Mouse (Mus musculus): Measurements from ENCODE around the gene Psma3. TPM values are rescaled to one million over a fixed set of nuclear protein-coding genes. Genes with fewer than 3 reads are reported as not detected.

Psma3 gene
- total and polyA plus RNA-seq, 2 experiments from 2014 or later = 116 to 509 TPM

GRCm38 (mm10) chr12:71006901-71007300, 32.5 kb downstream of the Psma3 start:
- ATAC-seq (ENCODE audit: low FRiP score) (no peak), DNase-seq (ENCODE audit: low spot score) (no peak)
- H3K4me1 ChIP-seq (ENCODE audit: insufficient read depth, low read length) = no peaks in the 10 kb centered on the region
- TF ChIP-seq CTCF (IDR thresholded peaks at IDR 0.05) = no peak
- no peaks in the 10 kb centered on the region for H3K9me3 ChIP-seq (ENCODE audit: low read length)
- WGBS = 92% methylated on average over 7 of the region's 7 CpGs
- H3K27ac ChIP-seq (ENCODE audit: low read depth, low read length) = no peak overlapping the region
- H3K36me3 ChIP-seq (ENCODE audit: insufficient read depth, low read length) = peaks cover 38% of the 10 kb centered on the region
- H3K9ac ChIP-seq (replicated peaks; ENCODE audit: low read length, poor library complexity, severe bottlenecking) = no peak overlapping the region
- H3K4me3 ChIP-seq (ENCODE audit: low read depth, low read length) = no peak overlapping the region
- no peak overlapping the region for H3K4me2 ChIP-seq (ENCODE audit: low read depth, low read length, poor library complexity, severe bottlenecking)
- no peaks in the 10 kb centered on the region for H3K27me3 ChIP-seq (ENCODE audit: insufficient read depth, low read length)

GRCm38 (mm10) chr12:71009769-71010168, 35.3 kb downstream of the Psma3 start:
- Histone ChIP-seq H3K4me2 (ENCODE audit: low read depth, low read length, poor library complexity, severe bottlenecking) (no peak overlapping the region), H3K4me3 (ENCODE audit: low read depth, low read length) (no peak overlapping the region), H3K9me3 (ENCODE audit: low read length) (no peaks in the 10 kb centered on the region), H3K9ac (replicated peaks; ENCODE audit: low read length, poor library complexity, severe bottlenecking) (no peak overlapping the region), H3K4me1 (ENCODE audit: insufficient read depth, low read length) (0 out of 2 replicates have a peak, but pooled peaks cover 2% of the 10 kb centered on the region), H3K27ac (ENCODE audit: low read depth, low read length) (no peak overlapping the region), H3K27me3 (ENCODE audit: insufficient read depth, low read length) (no peaks in the 10 kb centered on the region), H3K36me3 (ENCODE audit: insufficient read depth, low read length) (peaks cover 31% of the 10 kb centered on the region)
- WGBS = 65% methylated on average over 4 of the region's 4 CpGs
- no peak for DNase-seq (ENCODE audit: low spot score)
- TF ChIP-seq CTCF (IDR thresholded peaks at IDR 0.05) = no peak
- ATAC-seq (ENCODE audit: low FRiP score) = no peak

DNA sequence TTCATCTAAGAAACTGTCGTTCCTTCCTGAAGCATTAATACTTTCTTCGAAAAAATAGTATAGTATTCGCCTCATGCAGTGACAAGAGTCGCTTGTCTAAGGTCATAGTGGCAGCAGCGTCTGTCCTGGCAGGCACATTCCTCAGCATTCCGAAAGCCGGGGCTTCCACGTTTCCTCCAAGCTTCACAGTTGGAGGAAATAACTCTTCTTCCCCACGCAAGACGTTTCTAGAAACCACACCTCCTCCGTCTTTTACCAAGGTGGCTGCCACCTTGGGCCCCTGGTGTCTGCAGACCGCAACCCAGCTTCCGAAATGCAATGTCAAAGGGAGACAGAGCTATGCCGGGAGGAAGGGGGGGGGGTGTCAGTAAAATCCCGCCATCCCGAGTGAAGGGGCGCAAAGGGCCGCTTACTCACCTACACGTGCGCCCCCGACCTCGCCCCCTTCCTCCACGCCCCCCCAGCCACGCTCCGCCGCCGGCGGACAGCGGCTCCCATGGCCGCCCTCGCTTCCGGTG, 40.5 kb downstream of the Psma3 start:
- ATAC-seq (ENCODE audit: low FRiP score) (peak; percentile 77), DNase-seq (ENCODE audit: low spot score) (peak; percentile 57)
- WGBS = under 1% methylated on average over 29 of the region's 32 CpGs
- H3K9ac ChIP-seq (replicated peaks; ENCODE audit: low read length, poor library complexity, severe bottlenecking) = peak overlapping the region; percentile 81
- no peak for TF ChIP-seq CTCF (IDR thresholded peaks at IDR 0.05)
- peaks cover 5% of the 10 kb centered on the region; the same call in 1 of the 2 replicates for H3K36me3 ChIP-seq (ENCODE audit: insufficient read depth, low read length)
- H3K4me1 ChIP-seq (ENCODE audit: insufficient read depth, low read length) = 0 out of 2 replicates have a peak, but pooled peaks cover 2% of the 10 kb centered on the region
- H3K27ac ChIP-seq (ENCODE audit: low read depth, low read length) = peak overlapping the region; percentile 97
- H3K4me2 ChIP-seq (ENCODE audit: low read depth, low read length, poor library complexity, severe bottlenecking) = peak overlapping the region; percentile 50
- H3K27me3 ChIP-seq (ENCODE audit: insufficient read depth, low read length) = no peaks in the 10 kb centered on the region
- H3K4me3 ChIP-seq (ENCODE audit: low read depth, low read length) = peak overlapping the region; percentile 80
- no peaks in the 10 kb centered on the region for H3K9me3 ChIP-seq (ENCODE audit: low read length)

GRCm38 (mm10) chr12:71015363-71016210, 41.2 kb downstream of the Psma3 start, which contains the start of gene Arid4a:
Gene Arid4a (plus strand): TSS chr12:71015990.
- peak within 1 kb of the TSS; percentile 90 for H3K4me2 ChIP-seq (ENCODE audit: low read depth, low read length, poor library complexity, severe bottlenecking)
- peak; percentile 99 for ATAC-seq (ENCODE audit: low FRiP score)
- 0 out of 2 replicates have a peak, but pooled peaks cover 2% of the 10 kb centered on the region for H3K4me1 ChIP-seq (ENCODE audit: insufficient read depth, low read length)
- WGBS = under 1% methylated on average over 61 of the region's 61 CpGs
- no peaks in the 10 kb centered on the region for H3K27me3 ChIP-seq (ENCODE audit: insufficient read depth, low read length)
- peak within 1 kb of the TSS; percentile 81 for H3K9ac ChIP-seq (replicated peaks; ENCODE audit: low read length, poor library complexity, severe bottlenecking)
- H3K9me3 ChIP-seq (ENCODE audit: low read length) = no peaks in the 10 kb centered on the region
- TF ChIP-seq CTCF (IDR thresholded peaks at IDR 0.05) = no peak; the same call in 1 of the 2 replicates
- H3K4me3 ChIP-seq (ENCODE audit: low read depth, low read length) = peak within 1 kb of the TSS; percentile 96
- H3K27ac ChIP-seq (ENCODE audit: low read depth, low read length) = peak within 1 kb of the TSS; percentile 97
- peak; percentile 100 for DNase-seq (ENCODE audit: low spot score)
- peaks cover 5% of the 10 kb centered on the region; the same call in 1 of the 2 replicates for H3K36me3 ChIP-seq (ENCODE audit: insufficient read depth, low read length)

- H3K4me3 ChIP-seq (ENCODE audit: low read depth, low read length) = peak overlapping the region; percentile 96
- H3K36me3 ChIP-seq (ENCODE audit: insufficient read depth, low read length) = peaks cover 5% of the 10 kb centered on the region; the same call in 1 of the 2 replicates
- 0 out of 2 replicates have a peak, but pooled peaks have one; percentile 10 for ATAC-seq (ENCODE audit: low FRiP score)
- no peak for DNase-seq (ENCODE audit: low spot score)
- no peaks in the 10 kb centered on the region for H3K27me3 ChIP-seq (ENCODE audit: insufficient read depth, low read length)
- no peak for TF ChIP-seq CTCF (IDR thresholded peaks at IDR 0.05)
- H3K27ac ChIP-seq (ENCODE audit: low read depth, low read length) = peak overlapping the region; percentile 85
- WGBS = under 1% methylated on average over 23 of the region's 33 CpGs
- H3K9ac ChIP-seq (replicated peaks; ENCODE audit: low read length, poor library complexity, severe bottlenecking) = peak overlapping the region; percentile 71
- H3K4me1 ChIP-seq (ENCODE audit: insufficient read depth, low read length) = 0 out of 2 replicates have a peak, but pooled peaks cover 2% of the 10 kb centered on the region
- H3K9me3 ChIP-seq (ENCODE audit: low read length) = no peaks in the 10 kb centered on the region
- peak overlapping the region; percentile 90 for H3K4me2 ChIP-seq (ENCODE audit: low read depth, low read length, poor library complexity, severe bottlenecking)
Measured at GRCm38 (mm10) chr12:71016211-71016502, 41.7 kb downstream of the Psma3 start.

All from midbrain, postnatal 0 days (tissue).